Mouse (Mus musculus) neural tube, embryonic 14.5 days (tissue): ENCODE data around the gene Btnl9. TPM values are rescaled to one million over a fixed set of nuclear protein-coding genes. Genes with fewer than 3 reads are reported as not detected.

Experiments
- ATAC-seq: fragments of 200-750 bp; cut with Nextera tagmentation; 2 replicates; pipeline ENCODE4 v1.8.0; 2017; ENCODE audit warnings: low read depth, mild to moderate bottlenecking, moderate TSS enrichment, moderate library complexity
- H3K27ac ChIP-seq: fragments of 300-500 bp; sonication (generic); 2 replicates; pipeline ENCODE4 v1.5.1; 2014; ENCODE audit warnings: low read depth, mild to moderate bottlenecking, control low read depth, low read length, moderate library complexity, mixed read lengths
- H3K27me3 ChIP-seq: fragments of 300-500 bp; sonication (generic); 2 replicates; pipeline ENCODE4 v1.6.1; 2014; ENCODE audit warnings: low read length; ENCODE audit not compliant: control insufficient read depth, insufficient read depth
- H3K36me3 ChIP-seq: fragments of 300-500 bp; sonication (generic); 2 replicates; pipeline ENCODE4 v1.6.1; 2014; ENCODE audit warnings: low read length, mixed read lengths; ENCODE audit not compliant: control insufficient read depth, insufficient read depth
- H3K4me1 ChIP-seq: fragments of 300-500 bp; sonication (generic); 2 replicates; pipeline ENCODE4 v1.6.1; 2014; ENCODE audit warnings: low read length; ENCODE audit not compliant: control insufficient read depth, insufficient read depth
- H3K4me2 ChIP-seq: fragments of 300-500 bp; sonication (generic); 2 replicates; pipeline ENCODE4 v1.6.1; 2014; ENCODE audit warnings: mild to moderate bottlenecking, low read depth, low read length, control low read depth
- H3K4me3 ChIP-seq: fragments of 300-500 bp; sonication (generic); 2 replicates; pipeline ENCODE4 v1.5.1; 2014; ENCODE audit warnings: low read depth, low read length, control low read depth, mixed read lengths
- H3K9ac ChIP-seq: fragments of 300-500 bp; sonication (generic); replicated peaks from 2 replicates; pipeline ENCODE4 v1.6.1; 2014; ENCODE audit warnings: low read depth, mild to moderate bottlenecking, control low read depth, low read length, mixed read lengths
- H3K9me3 ChIP-seq: fragments of 300-500 bp; sonication (generic); 2 replicates; pipeline ENCODE4 v1.6.1; 2016; ENCODE audit warnings: low read length; ENCODE audit not compliant: control insufficient read depth
- WGBS: fragments of 180-500 bp; shearing (Covaris S2); extraction: QIAGEN DNeasy Blood & Tissue Kit; methylation state at CpG from one replicate; pipeline ENCODE4 v1.1.7; 2014; 5-methylcytosine and 5-hydroxymethylcytosine counted together
- polyA plus RNA-seq: library from polyadenylated mRNA; unstranded; fragments of >200 nt; fragmentation: Nextera tagmentation; extraction: Ambion mirVana; gene quantifications from 2 replicates; pipeline ENCODE4 v1.2.1, GENCODE M21; 2014

The Btnl9 gene
- polyA plus RNA-seq, 1 experiment from 2014 or later: 0.17 TPM

DNA sequence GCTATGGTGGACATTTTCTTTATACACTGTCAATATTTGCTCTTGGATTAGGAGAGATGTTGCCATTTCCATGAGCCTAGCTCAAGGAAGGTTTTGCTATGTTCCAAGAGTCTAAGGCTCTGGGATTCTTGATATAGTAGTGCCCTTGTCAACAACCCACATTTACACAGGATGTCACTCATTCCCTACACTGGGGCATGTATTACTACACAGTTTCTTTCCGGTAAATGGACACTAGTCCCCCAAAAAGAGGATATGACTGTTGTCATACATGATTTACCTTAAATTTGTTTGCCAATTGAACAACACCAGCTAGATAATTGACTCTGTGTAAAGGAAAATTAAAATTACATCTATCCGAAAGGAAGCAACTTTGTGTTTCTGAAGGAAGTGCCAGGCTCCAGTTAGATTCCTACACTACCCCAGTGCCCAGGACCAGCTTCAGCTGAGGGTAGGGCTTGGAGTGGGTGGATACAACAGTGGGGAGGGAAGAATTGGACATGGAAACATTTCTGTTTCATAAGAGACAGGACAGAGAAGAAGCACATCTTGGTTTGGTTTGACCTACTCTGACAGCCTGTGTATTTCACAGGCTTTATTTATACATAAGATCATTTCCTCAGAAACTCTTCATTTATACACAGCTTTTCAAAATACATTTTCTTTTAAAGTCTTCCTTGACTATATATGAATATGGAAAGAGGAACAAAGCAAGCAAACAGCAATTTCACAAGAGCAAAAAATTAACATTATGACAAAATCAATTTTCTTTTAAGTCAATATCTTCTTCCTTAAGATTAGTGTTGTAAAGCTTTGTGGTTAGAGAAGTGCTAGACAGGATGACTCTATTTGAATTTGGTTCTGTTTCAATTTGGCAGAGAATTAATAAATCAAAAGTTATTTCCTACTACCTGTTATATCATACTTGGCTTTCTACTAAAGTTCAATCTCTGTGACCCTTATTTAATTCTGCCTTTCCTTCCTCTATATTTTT, 29.8 kb downstream of the Btnl9 start:
- Histone ChIP-seq H3K9ac (no peak overlapping the region), H3K36me3 (no peaks in the 10 kb centered on the region), H3K27me3 (no peaks in the 10 kb centered on the region), H3K4me1 (no peaks in the 10 kb centered on the region), H3K4me2 (no peak overlapping the region), H3K27ac (no peak overlapping the region), H3K4me3 (no peak overlapping the region), H3K9me3 (no peaks in the 10 kb centered on the region)
- no peak for ATAC-seq
- 95% methylated on average over 2 of the region's 2 CpGs for WGBS

DNA sequence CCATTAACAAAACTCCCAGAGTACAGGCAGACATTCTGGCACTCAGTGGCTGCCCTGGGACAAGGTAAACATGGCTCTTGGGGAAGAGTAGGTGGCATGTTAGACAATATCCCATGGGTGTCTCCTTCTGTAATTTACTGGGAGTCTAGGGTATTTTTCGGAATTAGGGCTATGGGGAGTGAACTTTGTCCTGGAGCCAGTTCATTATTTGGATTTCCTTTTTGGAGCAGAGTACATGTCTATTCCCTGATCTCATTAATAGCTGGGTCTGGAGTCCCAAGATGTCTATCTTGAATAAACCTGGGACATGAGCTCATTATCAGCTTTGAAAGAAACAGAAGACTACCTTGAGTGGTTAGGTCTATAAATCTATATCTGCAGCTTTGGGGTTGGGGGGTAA, 32.9 kb downstream of the Btnl9 start, which contains the start of gene Olfr1394:
TSS of gene Olfr1394 (plus strand) at position 301 of the 400 bp plus-strand sequence.
- 94% methylated on average over 1 of the region's 1 CpGs for WGBS
- no peaks in the 10 kb centered on the region for H3K36me3 ChIP-seq

GRCm38 (mm10) chr11:49141974-49142373, 45.0 kb downstream of the Btnl9 start, which contains the start of gene Olfr1395:
TSS of gene Olfr1395 (plus strand) at chr11:49142274.
- no peak within 1 kb of the TSS for H3K4me2 ChIP-seq
- 93% methylated on average over 6 of the region's 6 CpGs for WGBS
- H3K4me3 ChIP-seq: no peak within 1 kb of the TSS
- H3K27me3 ChIP-seq: no peaks in the 10 kb centered on the region
- ATAC-seq: no peak
- no peaks in the 10 kb centered on the region for H3K36me3 ChIP-seq
- H3K9me3 ChIP-seq: no peaks in the 10 kb centered on the region
- no peak within 1 kb of the TSS for H3K27ac ChIP-seq
- no peaks in the 10 kb centered on the region for H3K4me1 ChIP-seq
- H3K9ac ChIP-seq: no peak within 1 kb of the TSS

More for the DNA sequence above, 32.9 kb downstream of the Btnl9 start, which contains the start of gene Olfr1394:
- H3K4me1 ChIP-seq: no peaks in the 10 kb centered on the region
- no peak within 1 kb of the TSS for H3K4me2 ChIP-seq
- no peaks in the 10 kb centered on the region for H3K27me3 ChIP-seq
- no peak within 1 kb of the TSS for H3K27ac ChIP-seq
- no peak for ATAC-seq
- H3K9ac ChIP-seq: no peak within 1 kb of the TSS
- H3K9me3 ChIP-seq: no peaks in the 10 kb centered on the region
- H3K4me3 ChIP-seq: no peak within 1 kb of the TSS

GRCm38 (mm10) chr11:49124169-49124568, 62.8 kb downstream of the Btnl9 start:
- H3K9me3 ChIP-seq: no peaks in the 10 kb centered on the region
- no peak for ATAC-seq
- H3K4me1 ChIP-seq: no peaks in the 10 kb centered on the region
- no peaks in the 10 kb centered on the region for H3K27me3 ChIP-seq
- H3K4me3 ChIP-seq: no peak overlapping the region
- no peak overlapping the region for H3K4me2 ChIP-seq
- H3K36me3 ChIP-seq: no peaks in the 10 kb centered on the region
- no peak overlapping the region for H3K9ac ChIP-seq
- 90% methylated on average over 2 of the region's 2 CpGs for WGBS
- H3K27ac ChIP-seq: no peak overlapping the region

GRCm38 (mm10) chr11:49119635-49120034, 67.3 kb downstream of the Btnl9 start:
- no peak for ATAC-seq
- H3K27me3 ChIP-seq: no peaks in the 10 kb centered on the region
- no peaks in the 10 kb centered on the region for H3K36me3 ChIP-seq
- no peak overlapping the region for H3K27ac ChIP-seq
- no peak overlapping the region for H3K4me3 ChIP-seq
- H3K4me1 ChIP-seq: no peaks in the 10 kb centered on the region
- H3K9ac ChIP-seq: no peak overlapping the region
- 83% methylated on average over 3 of the region's 3 CpGs for WGBS
- H3K9me3 ChIP-seq: no peaks in the 10 kb centered on the region
- H3K4me2 ChIP-seq: no peak overlapping the region

Other genes starting within 250 kb of the Btnl9 start
- gene Psme2b, start 241.0 kb downstream of the Btnl9 start, polyA plus RNA-seq: 1.4 and 1.6 TPM in 2 replicates
- not detected in 2 replicates for gene Olfr56, start 208.3 kb downstream of the Btnl9 start, polyA plus RNA-seq
- 0.46 TPM in 1 of 2 replicates, not detected in the other for gene 9930111J21Rik1, start 207.8 kb downstream of the Btnl9 start, polyA plus RNA-seq
- gene Gm12185, start 194.9 kb downstream of the Btnl9 start, polyA plus RNA-seq: not detected in 2 replicates
- gene Tgtp1, start 193.0 kb downstream of the Btnl9 start, polyA plus RNA-seq: not detected in 2 replicates
- gene 9930111J21Rik2, start 135.9 kb downstream of the Btnl9 start, polyA plus RNA-seq: 0.27 and 0.55 TPM in 2 replicates
- not detected in 2 replicates for gene Tgtp2, start 123.0 kb downstream of the Btnl9 start, polyA plus RNA-seq
- 0.62 TPM in 1 of 2 replicates, not detected in the other for gene Ifi47, start 110.6 kb downstream of the Btnl9 start, polyA plus RNA-seq
- gene Olfr1396, start 72.3 kb downstream of the Btnl9 start, polyA plus RNA-seq: not detected in 2 replicates
- gene Olfr1395, start 44.9 kb downstream of the Btnl9 start, polyA plus RNA-seq: not detected in 2 replicates
- gene Olfr1394, start 32.8 kb downstream of the Btnl9 start, polyA plus RNA-seq: not detected in 2 replicates
- 49.6 and 54.4 TPM in 2 replicates for gene Zfp62, start 16.1 kb upstream of the Btnl9 start, polyA plus RNA-seq
- gene Mgat1, start 57.0 kb upstream of the Btnl9 start, polyA plus RNA-seq: 22.6 and 29.3 TPM in 2 replicates
- gene Olfr1393, start 91.1 kb upstream of the Btnl9 start, polyA plus RNA-seq: 0.09 TPM in 1 of 2 replicates, not detected in the other
- gene Olfr1392, start 98.1 kb upstream of the Btnl9 start, polyA plus RNA-seq: not detected in 2 replicates
- gene Olfr10, start 117.6 kb upstream of the Btnl9 start, polyA plus RNA-seq: not detected in 2 replicates
- not detected in 2 replicates for gene Olfr1391, start 135.6 kb upstream of the Btnl9 start, polyA plus RNA-seq
- not detected in 2 replicates for gene Olfr1390, start 148.0 kb upstream of the Btnl9 start, polyA plus RNA-seq
- gene Olfr1389, start 235.9 kb upstream of the Btnl9 start, polyA plus RNA-seq: not detected in 2 replicates
- gene Olfr1388, start 249.5 kb upstream of the Btnl9 start, polyA plus RNA-seq: 0.15 TPM in 1 of 2 replicates, not detected in the other